Mouse (Mus musculus) heart, adult 2 months (tissue): Measurements from ENCODE around the gene Eif4b. TPM values are rescaled to one million over a fixed set of nuclear protein-coding genes. Genes with fewer than 3 reads are reported as not detected.

Source experiments
- DNase-seq, 2 experiments: peaks; one replicate each; pipeline ENCODE4 v3.0.0; 2021
- H3K27ac ChIP-seq: fragments of 200-600 bp; 2 replicates; pipeline ENCODE4 v1.8.1; 2022
- H3K27me3 ChIP-seq: fragments of 200-500 bp; 2 replicates; pipeline ENCODE4 v1.6.1; 2012; ENCODE audit warnings: mild to moderate bottlenecking, low read length, inconsistent platforms, mixed read lengths; ENCODE audit not compliant: control insufficient read depth, insufficient read depth
- H3K36me3 ChIP-seq: fragments of 200-500 bp; 2 replicates; pipeline ENCODE4 v1.6.1; 2012; ENCODE audit warnings: low read length, inconsistent platforms; ENCODE audit not compliant: control insufficient read depth, insufficient read depth
- H3K4me1 ChIP-seq: fragments of 200-500 bp; 2 replicates; pipeline ENCODE4 v1.6.1; 2011; ENCODE audit warnings: low read length; ENCODE audit not compliant: control insufficient read depth, insufficient read depth
- H3K4me3 ChIP-seq: fragments of 200-600 bp; 2 replicates; pipeline ENCODE4 v1.8.1; 2022
- H3K79me2 ChIP-seq: fragments of 200-500 bp; replicated peaks from 2 replicates; pipeline ENCODE4 v1.6.1; 2012; ENCODE audit warnings: mild to moderate bottlenecking, inconsistent platforms, low read length, moderate library complexity, mixed read lengths; ENCODE audit not compliant: control insufficient read depth, insufficient read depth
- H3K9ac ChIP-seq: fragments of 200-500 bp; 2 replicates; pipeline ENCODE4 v1.6.1; 2012; ENCODE audit warnings: low read depth, mild to moderate bottlenecking, control low read depth, inconsistent platforms, low read length, mixed read lengths
- CTCF ChIP-seq: fragments of 200-600 bp; IDR thresholded peaks from 2 replicates; pipeline ENCODE4 v1.8.1; 2022; ENCODE audit warnings: antibody characterized with exemption, mild to moderate bottlenecking, moderate library complexity
- EP300 ChIP-seq: fragments of 200-500 bp; IDR thresholded peaks from 2 replicates; pipeline ENCODE4 v1.6.1; 2011; ENCODE audit warnings: low read depth, low read length, control low read depth; ENCODE audit not compliant: insufficient read depth
- POLR2A ChIP-seq: fragments of 200-500 bp; IDR thresholded peaks from 2 replicates; pipeline ENCODE4 v1.6.1; 2011; ENCODE audit warnings: mild to moderate bottlenecking, low read depth, low read length, control low read depth; ENCODE audit not compliant: insufficient read depth
- WGBS: fragments of 180-500 bp; shearing (Covaris S2); methylation state at CpG from one replicate; pipeline ENCODE4 v1.1.7; 2018; 5-methylcytosine and 5-hydroxymethylcytosine counted together
- intact Hi-C: fragments of 180-260 bp; cut with DNase I; formaldehyde crosslinking; loops from one replicate; pipeline ENCODE4 v1.15.1; 2025
- polyA plus RNA-seq: library from polyadenylated mRNA; depleted of rRNA; stranded (reverse); fragments of >200 nt; gene quantifications from 2 replicates; pipeline ENCODE4 v1.2.3, GENCODE M21; 2012
- total RNA-seq, 2 experiments: library from RNA; stranded (reverse); gene quantifications; 2 replicates each; pipeline ENCODE4 v1.2.3; 2021

Eif4b gene
- total and polyA plus RNA-seq, 3 experiments: 50.7 to 177 (median 138) TPM

DNA sequence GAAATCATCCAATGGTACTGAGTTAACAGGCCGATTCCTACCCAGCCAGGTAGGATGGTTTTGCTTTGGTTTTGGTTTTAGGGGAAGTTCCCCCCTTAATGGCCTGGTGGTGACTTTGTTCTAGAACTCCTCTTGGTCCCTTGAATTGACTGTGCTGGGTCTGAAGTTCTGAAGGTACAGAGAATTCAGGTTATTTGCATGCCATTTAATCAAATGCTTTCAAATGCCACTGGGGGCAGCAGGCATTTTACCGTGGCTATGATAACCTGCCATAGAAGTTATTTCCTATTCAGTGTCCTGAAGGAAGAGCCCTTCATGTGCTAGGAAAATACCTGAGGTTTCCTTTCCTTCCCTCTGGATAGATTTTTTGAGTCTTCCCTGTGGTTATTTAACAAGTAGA lies 6.9 kb downstream of the Eif4b start:
- Histone ChIP-seq H3K79me2 (peaks cover 3% of the 10 kb centered on the region; the same call in 1 of the 2 replicates), H3K36me3 (peaks cover 6% of the 10 kb centered on the region), H3K27me3 (no peaks in the 10 kb centered on the region), H3K27ac (no peak overlapping the region), H3K4me3 (no peak overlapping the region), H3K9ac (no peak overlapping the region), H3K4me1 (no peaks in the 10 kb centered on the region; the same call in 1 of the 2 replicates)
- 43% methylated on average over 2 of the region's 2 CpGs for WGBS
- intact Hi-C loops: no loop called here
- TF ChIP-seq POLR2A: no peak
- TF ChIP-seq EP300: no peak
- peak; percentile 28; the same call in 1 of the 2 replicates for TF ChIP-seq CTCF
- DNase-seq: no peak

DNA sequence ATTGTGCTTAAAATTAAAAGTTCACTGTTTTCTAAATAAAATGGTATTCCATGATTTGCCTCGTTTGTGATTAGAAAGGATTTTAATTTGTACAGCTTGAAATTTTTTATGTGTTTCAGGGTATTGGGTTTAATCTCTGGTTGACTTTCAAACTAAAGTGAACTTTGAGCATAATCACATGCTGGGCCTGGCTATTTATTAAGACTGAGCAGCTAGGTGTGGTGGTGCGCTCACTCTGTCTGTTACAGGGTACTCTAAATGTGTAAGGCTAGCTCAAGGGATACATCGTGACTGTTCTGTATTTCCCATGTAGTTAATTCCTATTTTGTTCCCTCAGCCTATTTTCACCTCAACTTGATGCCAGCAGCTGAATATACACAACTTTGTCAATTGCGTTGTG lies 8.6 kb downstream of the Eif4b start:
- Histone ChIP-seq H3K4me1 (no peaks in the 10 kb centered on the region), H3K4me3 (no peak overlapping the region), H3K9ac (no peak overlapping the region), H3K27me3 (no peaks in the 10 kb centered on the region), H3K36me3 (peaks cover 6% of the 10 kb centered on the region), H3K27ac (no peak overlapping the region), H3K79me2 (peaks cover 3% of the 10 kb centered on the region; the same call in 1 of the 2 replicates)
- intact Hi-C loops: no loop called here
- TF ChIP-seq EP300: no peak
- no peak for TF ChIP-seq CTCF
- TF ChIP-seq POLR2A: no peak
- WGBS: 86% methylated on average over 4 of the region's 4 CpGs
- DNase-seq: no peak

- Histone ChIP-seq H3K4me3 (no peak overlapping the region), H3K36me3 (peaks cover 6% of the 10 kb centered on the region), H3K27me3 (no peaks in the 10 kb centered on the region), H3K27ac (no peak overlapping the region), H3K9ac (no peak overlapping the region), H3K79me2 (peaks cover 3% of the 10 kb centered on the region; the same call in 1 of the 2 replicates), H3K4me1 (no peaks in the 10 kb centered on the region)
- 71% methylated on average over 4 of the region's 4 CpGs for WGBS
- TF ChIP-seq EP300 (no peak), CTCF (no peak), POLR2A (no peak)
- no peak for DNase-seq
- intact Hi-C loops: no loop called here
These were observed 9.5 kb downstream of the Eif4b start for GRCm38 (mm10) chr15:102083028-102083427.

DNA sequence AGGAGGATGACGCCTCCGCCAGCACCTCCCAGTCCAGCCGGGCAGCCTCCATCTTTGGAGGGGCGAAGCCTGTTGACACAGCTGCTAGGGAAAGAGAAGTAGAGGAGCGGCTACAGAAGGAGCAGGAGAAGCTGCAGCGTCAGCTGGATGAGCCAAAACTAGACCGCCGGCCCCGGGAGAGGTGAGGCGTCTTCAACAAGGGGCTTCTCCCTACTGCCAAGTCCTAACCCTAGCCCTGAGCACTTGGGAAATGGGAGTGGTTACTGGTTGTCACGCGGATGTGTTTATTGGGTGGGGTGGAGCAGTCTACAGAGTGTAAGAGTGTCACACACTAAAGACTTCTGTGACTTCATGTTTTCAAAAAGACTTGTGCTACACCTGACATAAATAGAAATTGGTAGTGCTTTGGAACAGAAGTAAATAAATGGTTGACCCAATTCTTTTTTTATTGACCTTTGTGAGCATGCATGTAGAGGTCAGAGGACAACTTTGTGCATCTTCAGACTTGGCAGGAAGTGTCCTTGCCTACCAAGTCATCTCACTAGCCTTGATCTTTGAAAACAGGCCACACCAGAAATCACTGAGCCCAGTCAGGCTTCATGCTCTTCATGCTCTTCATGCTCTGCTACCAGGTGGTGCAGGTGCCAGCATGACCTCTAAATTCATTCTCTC lies 16.5 kb downstream of the Eif4b start:
- H3K36me3 ChIP-seq: peaks cover 44% of the 10 kb centered on the region

DNA sequence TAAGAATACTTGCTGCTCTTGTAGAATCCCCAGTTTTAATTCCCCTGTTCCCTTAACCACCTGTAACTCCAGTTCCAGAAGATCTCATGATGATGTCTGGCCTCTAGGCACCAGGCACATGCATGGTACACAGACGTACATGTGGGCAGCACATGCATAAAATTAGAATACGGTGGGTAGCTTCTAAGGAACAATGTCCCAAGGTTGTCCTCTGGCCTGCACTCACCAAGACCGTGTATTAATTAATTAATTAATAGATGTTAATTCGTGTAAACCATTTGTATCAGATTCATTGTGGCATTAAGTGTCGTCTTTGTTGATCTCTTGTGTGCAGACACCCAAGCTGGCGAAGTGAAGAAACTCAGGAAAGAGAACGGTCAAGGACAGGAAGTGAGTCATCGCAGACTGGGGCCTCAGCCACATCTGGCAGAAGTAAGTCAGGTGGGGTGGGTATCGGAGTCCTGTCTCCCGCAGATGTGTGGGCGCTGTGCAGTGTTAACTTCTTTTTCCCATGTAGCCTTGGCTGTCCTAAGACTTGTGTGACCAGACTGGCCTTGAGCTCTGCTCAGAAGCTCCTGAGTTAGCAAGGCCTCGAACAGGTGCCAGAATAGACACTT lies 17.6 kb downstream of the Eif4b start:
- Histone ChIP-seq H3K4me1 (peaks cover 12% of the 10 kb centered on the region), H3K79me2 (peaks cover 1% of the 10 kb centered on the region; the same call in 1 of the 2 replicates), H3K27me3 (no peaks in the 10 kb centered on the region), H3K36me3 (peaks cover 51% of the 10 kb centered on the region), H3K4me3 (no peak overlapping the region), H3K9ac (no peak overlapping the region), H3K27ac (no peak overlapping the region)
- WGBS: 39% methylated on average over 12 of the region's 12 CpGs
- TF ChIP-seq EP300: no peak
- TF ChIP-seq POLR2A: no peak
- no peak for TF ChIP-seq CTCF
- peak in 1 of 2 experiments; percentile 24 for DNase-seq
- intact Hi-C loops: no loop called here

More for the DNA sequence above, 16.5 kb downstream of the Eif4b start:
- Histone ChIP-seq H3K4me1 (peaks cover 10% of the 10 kb centered on the region), H3K79me2 (peaks cover 1% of the 10 kb centered on the region; the same call in 1 of the 2 replicates), H3K27ac (no peak overlapping the region), H3K9ac (no peak overlapping the region), H3K4me3 (no peak overlapping the region), H3K27me3 (no peaks in the 10 kb centered on the region)
- intact Hi-C loops: no loop called here
- no peak for TF ChIP-seq EP300
- TF ChIP-seq CTCF: no peak
- TF ChIP-seq POLR2A: no peak
- 47% methylated on average over 12 of the region's 12 CpGs for WGBS
- peak in 1 of 2 experiments; percentile 18 for DNase-seq

GRCm38 (mm10) chr15:102091688-102092087 lies 18.1 kb downstream of the Eif4b start:
- peaks cover 15% of the 10 kb centered on the region for H3K4me1 ChIP-seq
- TF ChIP-seq CTCF: no peak
- TF ChIP-seq EP300: no peak

More at GRCm38 (mm10) chr15:102091688-102092087, 18.1 kb downstream of the Eif4b start:
- H3K79me2 ChIP-seq: peaks cover 1% of the 10 kb centered on the region; the same call in 1 of the 2 replicates
- no peak overlapping the region for H3K27ac ChIP-seq
- WGBS: 47% methylated on average over 1 of the region's 1 CpGs
- no peak overlapping the region for H3K9ac ChIP-seq
- intact Hi-C loops: loop anchor here (1.0 kb wide), 1 partner anchor 56 kb away; no protein-coding TSS in a partner anchor
- no peaks in the 10 kb centered on the region for H3K27me3 ChIP-seq
- H3K36me3 ChIP-seq: peaks cover 51% of the 10 kb centered on the region
- no peak for DNase-seq
- H3K4me3 ChIP-seq: no peak overlapping the region
